17 mouse cellular contexts compared by ENCODE assay signal in the genomic region with DNA sequence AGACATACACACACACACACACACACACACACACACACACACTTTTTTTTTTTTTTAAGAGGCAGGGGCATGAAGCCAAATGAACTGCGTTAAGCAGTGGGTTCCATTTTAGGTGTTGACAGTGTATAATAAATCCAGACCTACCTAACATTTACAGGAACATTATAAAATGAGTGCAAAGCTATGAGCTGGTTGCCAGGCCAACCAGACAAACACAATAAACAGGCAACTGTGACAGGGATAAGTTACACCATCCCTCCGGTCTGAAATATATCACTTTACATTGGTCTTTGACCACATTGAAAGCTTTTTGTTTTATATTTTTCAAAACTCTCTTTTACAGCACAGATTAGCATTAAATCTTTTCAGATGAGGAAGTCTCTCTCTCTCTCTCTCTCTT.
DNase-seq lines count a peak whose midpoint lies in the region; ATAC-seq lines count a peak whose summit lies in the region.
"Had no signal": no experiment of that assay in that cellular context is flagged by ENCODE, and none has a peak within 500 bp of the region (broad histone marks: within the 10 kb centered on the region; RNA-seq: fewer than 3 reads in every experiment).

No protein-coding gene starts in this region.

- no peak for ATAC-seq in hindbrain, embryonic 11.5 days (ENCODE audit: low FRiP score)
- ATAC-seq in hindbrain, embryonic 12.5 days (ENCODE audit: low FRiP score) = no peak
- ATAC-seq in embryonic facial prominence, embryonic 14.5 days (ENCODE audit: low read depth) = no peak
- ATAC-seq in limb, embryonic 11.5 days (ENCODE audit: insufficient number of reproducible peaks, low FRiP score, low TSS enrichment, low read depth) = peak; percentile 86; the same call in 1 of the 2 replicates
- ATAC-seq: lung, postnatal 0 days had no signal

- WGBS in hindbrain, embryonic 11.5 days = 76% methylated on average over 2 of the region's 2 CpGs
- WGBS in hindbrain, embryonic 12.5 days = 68% methylated on average over 2 of the region's 2 CpGs
- WGBS in embryonic facial prominence, embryonic 14.5 days = 29% methylated on average over 2 of the region's 2 CpGs
- 19% methylated on average over 2 of the region's 2 CpGs for WGBS in limb, embryonic 11.5 days

- no peaks in the 10 kb centered on the region for H3K36me3 ChIP-seq in hindbrain, embryonic 11.5 days (ENCODE audit: control insufficient read depth, insufficient read depth, low read length)
- no peaks in the 10 kb centered on the region for H3K36me3 ChIP-seq in hindbrain, embryonic 12.5 days
- no peaks in the 10 kb centered on the region for H3K36me3 ChIP-seq in embryonic facial prominence, embryonic 14.5 days (ENCODE audit: control insufficient read depth, insufficient read depth, low read length)
- no peaks in the 10 kb centered on the region for H3K36me3 ChIP-seq in limb, embryonic 11.5 days (ENCODE audit: control insufficient read depth, insufficient read depth, low read length)
- H3K36me3 ChIP-seq: embryonic facial prominence, embryonic 12.5 days; forebrain, embryonic 12.5 days; heart, embryonic 13.5 days had no signal

- H3K27me3 ChIP-seq in hindbrain, embryonic 11.5 days (ENCODE audit: control insufficient read depth, insufficient read depth, low read length) = no peaks in the 10 kb centered on the region
- H3K27me3 ChIP-seq in hindbrain, embryonic 12.5 days = no peaks in the 10 kb centered on the region
- H3K27me3 ChIP-seq in embryonic facial prominence, embryonic 14.5 days (replicated peaks; ENCODE audit: control insufficient read depth, insufficient read depth, low read length) = no peaks in the 10 kb centered on the region
- no peaks in the 10 kb centered on the region for H3K27me3 ChIP-seq in limb, embryonic 11.5 days (ENCODE audit: control insufficient read depth, insufficient read depth, low read length)
- H3K27me3 ChIP-seq: embryonic facial prominence, embryonic 12.5 days; forebrain, embryonic 12.5 days; heart, embryonic 13.5 days had no signal

- H3K9ac ChIP-seq in hindbrain, embryonic 11.5 days (ENCODE audit: low read depth, low read length) = no peak overlapping the region
- no peak overlapping the region for H3K9ac ChIP-seq in hindbrain, embryonic 12.5 days
- H3K9ac ChIP-seq in embryonic facial prominence, embryonic 14.5 days (ENCODE audit: low read depth, low read length) = no peak overlapping the region
- no peak overlapping the region for H3K9ac ChIP-seq in limb, embryonic 11.5 days (ENCODE audit: low read length)
- H3K9ac ChIP-seq: embryonic facial prominence, embryonic 12.5 days; forebrain, embryonic 12.5 days; heart, embryonic 13.5 days; liver, embryonic 14.5 days had no signal

- no peaks in the 10 kb centered on the region for H3K4me1 ChIP-seq in hindbrain, embryonic 11.5 days (replicated peaks; ENCODE audit: control insufficient read depth, insufficient read depth, low read length)
- H3K4me1 ChIP-seq in hindbrain, embryonic 12.5 days = peaks cover 9% of the 10 kb centered on the region
- 0 out of 2 replicates have a peak, but pooled peaks cover 3% of the 10 kb centered on the region for H3K4me1 ChIP-seq in embryonic facial prominence, embryonic 14.5 days (ENCODE audit: control insufficient read depth, insufficient read depth, low read length)
- H3K4me1 ChIP-seq in limb, embryonic 11.5 days (ENCODE audit: control insufficient read depth, insufficient read depth, low read length) = peaks cover 21% of the 10 kb centered on the region
- H3K4me1 ChIP-seq: embryonic facial prominence, embryonic 12.5 days; heart, embryonic 13.5 days had no signal

- H3K9me3 ChIP-seq in hindbrain, embryonic 11.5 days (ENCODE audit: control insufficient read depth, low read length) = no peaks in the 10 kb centered on the region
- H3K9me3 ChIP-seq in hindbrain, embryonic 12.5 days (replicated peaks) = no peaks in the 10 kb centered on the region
- H3K9me3 ChIP-seq in embryonic facial prominence, embryonic 14.5 days (ENCODE audit: control insufficient read depth, low read length) = peaks cover 2% of the 10 kb centered on the region; the same call in 1 of the 2 replicates
- H3K9me3 ChIP-seq in limb, embryonic 11.5 days (ENCODE audit: control insufficient read depth, low read length) = no peaks in the 10 kb centered on the region
- H3K9me3 ChIP-seq: embryonic facial prominence, embryonic 12.5 days; forebrain, embryonic 12.5 days; heart, embryonic 13.5 days had no signal

- no peak overlapping the region for H3K4me2 ChIP-seq in hindbrain, embryonic 11.5 days (replicated peaks; ENCODE audit: low read depth, low read length)
- H3K4me2 ChIP-seq in hindbrain, embryonic 12.5 days (replicated peaks) = no peak overlapping the region
- no peak overlapping the region for H3K4me2 ChIP-seq in embryonic facial prominence, embryonic 14.5 days (ENCODE audit: low read depth, low read length)
- no peak overlapping the region for H3K4me2 ChIP-seq in limb, embryonic 11.5 days (ENCODE audit: low read depth, severe bottlenecking)
- H3K4me2 ChIP-seq: embryonic facial prominence, embryonic 12.5 days; forebrain, embryonic 12.5 days; heart, embryonic 13.5 days had no signal

- no peak overlapping the region for H3K4me3 ChIP-seq in hindbrain, embryonic 11.5 days (ENCODE audit: low read depth, low read length)
- H3K4me3 ChIP-seq in hindbrain, embryonic 12.5 days = no peak overlapping the region
- no peak overlapping the region for H3K4me3 ChIP-seq in embryonic facial prominence, embryonic 14.5 days (ENCODE audit: low read depth, low read length)
- H3K4me3 ChIP-seq in limb, embryonic 11.5 days (ENCODE audit: low read depth, low read length) = no peak overlapping the region
- H3K4me3 ChIP-seq: embryonic facial prominence, embryonic 12.5 days; forebrain, embryonic 12.5 days; heart, embryonic 13.5 days had no signal

- DNase-seq in hindbrain, embryonic 11.5 days (ENCODE audit: low spot score) = peak; percentile 11
- DNase-seq in adipocyte (ENCODE audit: low spot score) = peak; percentile 12
- peak; percentile 56 for DNase-seq in embryonic facial prominence, embryonic 14.5 days (ENCODE audit: low spot score)
- DNase-seq in limb, embryonic 11.5 days (ENCODE audit: low spot score) = peak; percentile 68
- no peak for DNase-seq in layer of hippocampus, adult 18-20 months (ENCODE audit: low spot score in 2 of 2)
- no peak for DNase-seq in gastrocnemius, postnatal 36 days
- DNase-seq in lung, postnatal 4 days = no peak
- DNase-seq: cerebellum, adult 9-11 months; kidney, adult 2 months; kidney, postnatal 4 days; thymus, postnatal 14 days had no signal

- intact Hi-C loops in gastrocnemius, postnatal 36 days (cut with DNase I) = no loop called here

- H3K27ac ChIP-seq in hindbrain, embryonic 11.5 days (ENCODE audit: low read depth, low read length) = no peak overlapping the region
- H3K27ac ChIP-seq in hindbrain, embryonic 12.5 days = no peak overlapping the region
- no peak overlapping the region for H3K27ac ChIP-seq in embryonic facial prominence, embryonic 14.5 days (replicated peaks; ENCODE audit: low read depth, low read length)
- 0 out of 2 replicates have a peak overlapping the region, but pooled peaks have one; percentile 14 for H3K27ac ChIP-seq in limb, embryonic 11.5 days (replicated peaks; ENCODE audit: low read depth, low read length)
- H3K27ac ChIP-seq: embryonic facial prominence, embryonic 12.5 days; forebrain, embryonic 12.5 days; liver, embryonic 14.5 days had no signal

Comparison
In these comparisons a context has a peak if more than half of its experiments do, and no peak if none do; other contexts are left out.
1. DNase-seq: peak in hindbrain, embryonic 11.5 days (single experiment), adipocyte (single experiment), embryonic facial prominence, embryonic 14.5 days (single experiment) and limb, embryonic 11.5 days (single experiment); none in layer of hippocampus, adult 18-20 months (0 of 2), gastrocnemius, postnatal 36 days (0 of 2) and lung, postnatal 4 days (0 of 2).